Mouse (Mus musculus) G1E (cell line): Measurements from ENCODE around the gene Tardbp.

Experiments
- CTCF ChIP-seq: IDR thresholded peaks from 2 replicates; pipeline ENCODE4 v1.5.1; 2012; ENCODE audit warnings: low read depth, low read length, inconsistent platforms, mixed read lengths
- GATA1 ChIP-seq: IDR thresholded peaks from 2 replicates; pipeline ENCODE4 v1.6.1; 2012; ENCODE audit warnings: borderline replicate concordance, low read length, inconsistent platforms, mixed read lengths
- GATA2 ChIP-seq: IDR thresholded peaks from 2 replicates; pipeline ENCODE4 v1.6.1; 2012; ENCODE audit warnings: low read depth, low read length, inconsistent platforms, borderline replicate concordance
- POLR2AphosphoS5 ChIP-seq: IDR thresholded peaks from 2 replicates; pipeline ENCODE4 v1.6.1; 2012; ENCODE audit warnings: low read depth, low read length, inconsistent platforms; ENCODE audit not compliant: insufficient replicate concordance
- TAL1 ChIP-seq: conservative IDR thresholded peaks from 2 replicates; pipeline ENCODE4 v1.6.1; 2012; ENCODE audit warnings: low read depth, low read length, inconsistent platforms, mixed read lengths

GRCm38 (mm10) chr4:148626623-148627185, at the start of gene Tardbp:
- TF ChIP-seq CTCF (no peak), TAL1 (no peak), GATA1 (no peak), POLR2AphosphoS5 (peak; percentile 67; the same call in 1 of the 2 replicates), GATA2 (no peak)
